Mouse (Mus musculus): ENCODE data around the gene Bpifb9a. TPM values are rescaled to one million over a fixed set of nuclear protein-coding genes. Genes with fewer than 3 reads are reported as not detected.
"Not testable (repeated sequence)": the region's sequence is repeated elsewhere in the genome, so short reads cannot be mapped to it uniquely, and the experiment has no call there.

Bpifb9a gene
- polyA plus RNA-seq (2016; fragmentation: Nextera tagmentation; extraction: Ambion mirVana): not detected in 2 replicates

DNA sequence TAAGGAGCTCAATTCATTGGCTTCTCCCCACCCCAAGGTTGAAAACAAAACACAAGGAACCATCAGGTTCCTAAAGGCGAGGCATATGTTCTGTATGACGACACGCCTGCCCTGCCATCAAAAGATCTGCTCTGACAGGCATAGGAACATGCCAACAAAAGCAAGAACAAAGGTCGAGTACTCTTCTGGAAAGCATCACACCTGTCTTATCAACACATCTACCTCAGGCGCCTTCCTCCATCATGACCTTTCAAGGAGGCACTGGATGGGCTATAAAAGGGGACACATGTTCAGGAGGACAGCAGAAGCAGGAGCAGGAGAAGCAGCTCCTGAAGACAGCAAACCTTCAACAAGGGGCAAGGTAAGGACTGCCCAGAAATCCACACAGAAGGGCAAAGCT lies at the start of gene Bpifb9a:
TSS of gene Bpifb9a (plus strand) at position 301 of the 400 bp plus-strand sequence.
- not testable (repeated sequence) for H3K36me3 ChIP-seq

DNA sequence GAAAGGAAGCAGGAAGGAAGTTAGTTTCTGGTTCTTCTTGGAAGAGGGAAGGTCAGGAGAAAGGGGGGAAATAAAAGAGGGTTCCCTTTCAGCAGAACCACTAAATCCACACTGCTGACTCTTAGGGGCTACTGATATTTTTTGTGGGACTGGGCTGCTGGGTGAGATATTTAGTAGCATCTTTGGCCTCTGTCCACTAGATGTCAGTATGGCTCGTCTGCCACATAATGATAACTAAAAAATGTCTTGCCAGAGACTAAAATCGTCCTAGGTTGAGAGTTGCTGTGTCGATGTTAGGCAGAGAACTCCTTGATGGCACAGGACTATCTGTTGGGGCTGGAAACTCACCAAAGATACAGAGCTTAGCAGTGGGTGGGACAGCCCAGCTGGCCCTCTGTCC lies 48.5 kb upstream of the Bpifb9a start:
- H3K4me2 ChIP-seq (replicated peaks): no peak overlapping the region
- H3K36me3 ChIP-seq: no peaks in the 10 kb centered on the region
- ATAC-seq (ENCODE audit: insufficient number of reproducible peaks, insufficient read depth, low FRiP score, low TSS enrichment): no peak
- no peaks in the 10 kb centered on the region for H3K9me3 ChIP-seq
- no peak overlapping the region for H3K9ac ChIP-seq
- H3K4me1 ChIP-seq: no peaks in the 10 kb centered on the region
- H3K27ac ChIP-seq: no peak overlapping the region
- H3K27me3 ChIP-seq: no peaks in the 10 kb centered on the region
- H3K4me3 ChIP-seq: no peak overlapping the region
- WGBS: 18% methylated on average over 3 of the region's 3 CpGs

More for the DNA sequence above, at the start of gene Bpifb9a:
- 76% methylated on average over 5 of the region's 5 CpGs for WGBS
- not testable (repeated sequence) for H3K4me1 ChIP-seq; H3K4me3 ChIP-seq; ATAC-seq (ENCODE audit: insufficient number of reproducible peaks, insufficient read depth, low FRiP score, low TSS enrichment); H3K4me2 ChIP-seq (replicated peaks); H3K27ac ChIP-seq; H3K9ac ChIP-seq; H3K27me3 ChIP-seq; H3K9me3 ChIP-seq

DNA sequence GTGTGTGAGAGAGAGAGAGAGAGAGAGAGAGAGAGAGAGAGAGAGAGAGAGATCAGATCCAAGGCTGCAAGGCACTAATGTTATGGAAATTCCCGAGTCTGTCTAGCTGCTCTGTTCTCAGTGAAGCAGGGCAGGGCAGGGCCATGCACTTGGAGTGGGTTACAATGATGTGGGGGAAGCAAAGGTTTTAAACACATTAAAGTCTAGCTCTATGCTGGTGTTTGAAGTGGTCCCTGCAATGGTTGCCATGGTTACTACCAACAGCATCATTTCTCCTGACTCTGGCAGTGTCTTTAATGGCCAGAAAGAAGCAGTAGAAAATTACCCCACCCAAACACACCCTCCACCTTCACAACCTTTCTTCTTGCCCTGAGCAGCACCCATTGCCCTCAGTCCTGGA lies 46.5 kb upstream of the Bpifb9a start:
- Histone ChIP-seq H3K27me3 (no peaks in the 10 kb centered on the region), H3K27ac (no peak overlapping the region), H3K9me3 (no peaks in the 10 kb centered on the region), H3K4me3 (no peak overlapping the region), H3K9ac (no peak overlapping the region), H3K36me3 (no peaks in the 10 kb centered on the region), H3K4me1 (no peaks in the 10 kb centered on the region), H3K4me2 (replicated peaks) (no peak overlapping the region)
- WGBS: 64% methylated on average over 1 of the region's 1 CpGs
- no peak for ATAC-seq (ENCODE audit: insufficient number of reproducible peaks, insufficient read depth, low FRiP score, low TSS enrichment)

DNA sequence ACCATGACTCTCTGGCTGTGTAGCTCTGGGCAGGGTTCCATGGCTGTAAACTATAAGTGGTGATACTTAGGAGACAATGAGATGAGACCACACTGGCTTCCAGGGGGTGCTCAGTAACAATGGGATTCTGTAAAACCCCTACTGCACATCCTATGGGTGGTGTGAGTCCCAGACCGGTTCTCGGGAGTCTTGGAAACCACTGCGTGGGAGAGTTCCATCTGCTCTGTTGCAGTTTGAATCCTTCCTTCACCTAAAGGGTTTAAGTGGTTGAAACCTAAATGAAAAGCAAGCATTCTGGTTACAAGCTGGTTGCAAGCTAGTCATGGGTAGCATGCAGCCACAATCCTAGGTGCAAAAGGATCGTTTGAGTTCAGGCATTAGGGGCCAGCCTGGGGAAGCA lies 45.8 kb upstream of the Bpifb9a start:
- Histone ChIP-seq H3K27me3 (no peaks in the 10 kb centered on the region), H3K9ac (no peak overlapping the region), H3K4me1 (no peaks in the 10 kb centered on the region), H3K4me3 (no peak overlapping the region), H3K4me2 (replicated peaks) (no peak overlapping the region), H3K27ac (no peak overlapping the region), H3K36me3 (no peaks in the 10 kb centered on the region), H3K9me3 (no peaks in the 10 kb centered on the region)
- 84% methylated on average over 4 of the region's 4 CpGs for WGBS
- ATAC-seq (ENCODE audit: insufficient number of reproducible peaks, insufficient read depth, low FRiP score, low TSS enrichment): no peak

DNA sequence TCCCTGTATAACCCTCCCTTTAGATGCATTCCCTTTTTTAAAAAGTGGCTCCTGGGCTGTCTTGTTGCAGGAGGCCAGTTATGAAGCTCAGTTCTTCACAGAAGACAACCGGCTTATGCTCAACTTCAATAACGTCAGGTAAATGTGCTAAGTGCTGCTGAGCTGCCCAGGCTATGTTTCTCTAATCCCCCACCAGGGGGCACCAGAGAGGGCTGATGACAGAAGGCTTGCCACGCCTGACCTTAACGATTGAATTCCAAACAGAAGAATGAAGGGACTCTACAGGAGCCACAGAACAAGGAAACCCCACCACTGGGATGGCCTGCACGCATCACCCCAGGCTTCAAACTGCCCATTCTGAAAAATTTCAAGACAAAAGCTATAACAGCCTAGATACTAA lies 42.5 kb upstream of the Bpifb9a start:
- no peak overlapping the region for H3K9ac ChIP-seq
- no peaks in the 10 kb centered on the region for H3K36me3 ChIP-seq
- H3K9me3 ChIP-seq: no peaks in the 10 kb centered on the region
- H3K27me3 ChIP-seq: no peaks in the 10 kb centered on the region
- no peak overlapping the region for H3K27ac ChIP-seq
- 16% methylated on average over 5 of the region's 5 CpGs for WGBS
- no peak overlapping the region for H3K4me2 ChIP-seq (replicated peaks)
- no peak overlapping the region for H3K4me3 ChIP-seq
- H3K4me1 ChIP-seq: no peaks in the 10 kb centered on the region
- ATAC-seq (ENCODE audit: insufficient number of reproducible peaks, insufficient read depth, low FRiP score, low TSS enrichment): no peak

DNA sequence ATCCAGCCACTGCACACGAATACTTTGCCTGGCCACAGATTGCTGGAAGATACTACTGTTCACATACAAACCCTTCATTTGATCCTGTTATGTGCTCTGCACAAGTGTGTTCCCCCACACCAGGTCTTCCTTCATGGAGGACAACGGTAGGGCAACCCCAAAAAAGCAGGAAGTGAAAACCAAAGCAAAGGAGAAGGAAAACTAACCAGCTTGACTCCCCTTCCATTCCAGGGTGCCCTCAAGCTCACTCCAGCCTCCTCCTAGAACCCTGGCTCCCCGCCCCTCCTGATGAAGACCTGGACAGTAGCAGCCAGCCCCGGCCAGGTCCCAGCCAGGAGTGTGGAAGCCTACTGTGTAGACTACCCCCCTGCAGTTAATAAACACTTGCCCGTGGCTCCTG lies 37.7 kb upstream of the Bpifb9a start:
- Histone ChIP-seq H3K4me3 (no peak overlapping the region), H3K4me2 (replicated peaks) (no peak overlapping the region), H3K36me3 (no peaks in the 10 kb centered on the region), H3K4me1 (peaks cover 14% of the 10 kb centered on the region), H3K9ac (no peak overlapping the region), H3K27me3 (no peaks in the 10 kb centered on the region), H3K9me3 (no peaks in the 10 kb centered on the region), H3K27ac (no peak overlapping the region)
- ATAC-seq (ENCODE audit: insufficient number of reproducible peaks, insufficient read depth, low FRiP score, low TSS enrichment): no peak
- WGBS: 69% methylated on average over 5 of the region's 5 CpGs

DNA sequence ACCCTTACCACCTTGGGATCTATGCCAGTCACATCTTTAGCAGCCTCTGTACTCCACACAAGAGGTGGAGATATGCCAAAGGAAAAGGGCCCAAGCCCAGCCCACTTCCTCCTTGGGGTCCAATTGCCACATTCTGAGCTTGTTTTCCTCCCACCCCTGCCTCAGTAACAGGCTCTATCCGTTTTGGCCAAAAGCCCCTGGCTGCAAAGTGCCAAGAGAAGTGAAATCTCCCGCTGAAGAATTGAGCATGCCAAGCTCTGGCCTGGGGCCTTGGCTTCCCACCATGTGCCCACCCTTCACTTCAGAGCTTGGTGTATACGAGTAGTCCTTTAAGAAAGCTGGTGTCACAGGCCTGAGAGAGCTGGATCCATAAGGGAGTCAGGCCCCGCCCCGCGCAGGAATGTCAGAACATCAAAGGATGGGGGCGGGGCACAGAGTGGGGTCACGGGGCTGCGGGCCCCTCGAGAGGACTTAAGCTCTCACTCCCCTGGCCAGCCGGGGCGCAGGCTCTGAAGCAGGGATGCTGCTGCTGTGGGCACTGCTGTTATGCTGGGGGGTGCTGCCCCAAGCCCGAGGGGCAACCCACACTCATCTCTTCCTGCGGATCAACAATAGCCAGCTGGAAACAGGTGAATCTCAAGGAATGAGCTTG lies 34.3 kb upstream of the Bpifb9a start, which contains the start of gene Bpifb5:
TSS of gene Bpifb5 (plus strand) at position 478 of the 652 bp plus-strand sequence.
- Histone ChIP-seq H3K4me3 (no peak within 1 kb of the TSS), H3K27me3 (no peaks in the 10 kb centered on the region), H3K9ac (no peak within 1 kb of the TSS), H3K27ac (no peak within 1 kb of the TSS), H3K4me1 (peaks cover 18% of the 10 kb centered on the region), H3K4me2 (replicated peaks) (peak within 1 kb of the TSS; percentile 22), H3K36me3 (no peaks in the 10 kb centered on the region), H3K9me3 (no peaks in the 10 kb centered on the region)
- WGBS: 7% methylated on average over 14 of the region's 14 CpGs
- ATAC-seq (ENCODE audit: insufficient number of reproducible peaks, insufficient read depth, low FRiP score, low TSS enrichment): no peak

DNA sequence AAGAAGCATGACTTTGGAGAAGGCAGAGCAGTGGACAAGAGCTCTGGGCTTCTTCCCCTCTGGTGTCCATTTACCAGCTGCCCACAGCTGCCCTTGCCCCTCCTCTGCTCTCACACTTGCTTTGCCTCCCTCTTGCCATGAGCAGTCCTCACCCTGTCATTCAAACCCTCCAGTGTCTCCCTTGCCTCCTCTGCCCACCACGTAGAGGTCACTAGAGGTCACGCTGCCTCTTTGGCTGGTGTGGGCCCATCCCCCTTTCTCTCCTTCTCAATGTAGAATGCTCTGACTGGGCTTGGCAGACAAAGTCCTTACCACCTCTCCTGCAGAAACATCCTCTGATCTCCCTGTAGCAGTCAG lies 33.8 kb upstream of the Bpifb9a start:
- Histone ChIP-seq H3K4me1 (peaks cover 18% of the 10 kb centered on the region), H3K36me3 (no peaks in the 10 kb centered on the region), H3K27me3 (no peaks in the 10 kb centered on the region), H3K9ac (no peak overlapping the region), H3K27ac (no peak overlapping the region), H3K4me3 (no peak overlapping the region), H3K4me2 (replicated peaks) (no peak overlapping the region), H3K9me3 (no peaks in the 10 kb centered on the region)
- ATAC-seq (ENCODE audit: insufficient number of reproducible peaks, insufficient read depth, low FRiP score, low TSS enrichment): no peak
- WGBS: 0% methylated on average over 2 of the region's 2 CpGs

DNA sequence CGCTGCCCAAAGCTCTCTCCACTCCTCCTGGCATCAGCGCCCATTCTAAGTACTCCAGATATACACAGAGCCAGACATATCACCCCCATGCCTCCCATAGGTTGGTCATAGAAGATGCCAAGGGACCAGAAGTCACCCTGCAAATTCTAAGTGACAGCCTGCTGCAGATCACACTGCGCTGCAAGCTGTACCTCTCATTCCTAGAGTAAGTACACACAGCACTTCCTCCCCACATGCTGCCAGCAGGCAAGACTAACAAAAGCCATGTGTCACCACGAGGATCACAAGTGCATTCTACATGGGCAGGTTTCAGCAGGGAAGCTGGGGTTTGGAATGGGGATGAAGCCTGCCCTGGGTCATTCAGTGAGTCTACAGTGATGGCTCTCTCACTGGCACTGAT lies 30.7 kb upstream of the Bpifb9a start:
- Histone ChIP-seq H3K9ac (no peak overlapping the region), H3K27ac (no peak overlapping the region), H3K4me1 (peaks cover 18% of the 10 kb centered on the region), H3K4me3 (no peak overlapping the region), H3K9me3 (no peaks in the 10 kb centered on the region), H3K36me3 (no peaks in the 10 kb centered on the region), H3K4me2 (replicated peaks) (no peak overlapping the region), H3K27me3 (no peaks in the 10 kb centered on the region)
- WGBS: 63% methylated on average over 4 of the region's 4 CpGs
- no peak for ATAC-seq (ENCODE audit: insufficient number of reproducible peaks, insufficient read depth, low FRiP score, low TSS enrichment)

DNA sequence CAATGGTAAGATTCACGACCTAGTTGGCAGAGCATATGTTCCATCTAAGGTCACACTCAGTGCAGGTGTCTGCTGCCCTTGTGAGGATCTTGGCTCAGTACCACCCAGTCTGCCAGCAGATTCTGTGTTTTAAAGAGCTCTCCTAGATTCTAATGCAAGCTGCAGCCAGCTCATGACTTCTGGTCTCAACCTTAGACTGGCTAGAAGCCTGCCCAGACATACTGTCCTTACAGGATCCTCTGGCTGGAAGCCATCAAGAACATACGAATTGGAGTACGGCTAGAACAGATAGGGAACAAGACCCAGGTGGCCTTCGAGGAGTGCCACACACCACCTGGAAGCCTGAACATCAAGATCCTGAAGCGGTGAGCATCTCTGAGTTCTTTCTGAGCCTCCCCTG lies 29.8 kb upstream of the Bpifb9a start:
- Histone ChIP-seq H3K4me2 (replicated peaks) (no peak overlapping the region), H3K36me3 (no peaks in the 10 kb centered on the region), H3K4me3 (no peak overlapping the region), H3K4me1 (peaks cover 18% of the 10 kb centered on the region), H3K9me3 (no peaks in the 10 kb centered on the region), H3K27me3 (no peaks in the 10 kb centered on the region), H3K9ac (no peak overlapping the region), H3K27ac (no peak overlapping the region)
- WGBS: 86% methylated on average over 5 of the region's 5 CpGs
- no peak for ATAC-seq (ENCODE audit: insufficient number of reproducible peaks, insufficient read depth, low FRiP score, low TSS enrichment)

DNA sequence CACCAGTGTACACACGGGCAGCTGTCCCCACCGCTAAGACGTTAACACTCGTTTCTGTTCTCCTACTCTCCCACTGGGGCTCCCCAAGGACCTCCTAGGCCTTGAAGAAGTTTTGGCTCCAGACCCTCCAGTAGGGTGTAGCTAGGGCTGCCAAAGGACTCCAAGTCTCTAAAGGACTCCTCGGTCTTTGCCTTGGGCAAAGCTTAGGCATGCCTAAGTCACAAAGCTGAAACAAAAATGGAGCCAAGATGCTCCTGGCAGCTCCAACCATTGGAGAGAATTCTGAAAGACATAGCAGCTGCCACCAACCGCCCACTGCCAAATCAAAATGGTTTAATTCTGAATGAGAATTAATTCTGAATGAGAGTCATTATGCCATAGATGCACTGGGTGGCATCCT lies 24.2 kb upstream of the Bpifb9a start:
- Histone ChIP-seq H3K4me3 (no peak overlapping the region), H3K27ac (no peak overlapping the region), H3K4me2 (replicated peaks) (no peak overlapping the region), H3K36me3 (no peaks in the 10 kb centered on the region), H3K9me3 (no peaks in the 10 kb centered on the region), H3K4me1 (no peaks in the 10 kb centered on the region), H3K9ac (no peak overlapping the region), H3K27me3 (no peaks in the 10 kb centered on the region)
- ATAC-seq (ENCODE audit: insufficient number of reproducible peaks, insufficient read depth, low FRiP score, low TSS enrichment): no peak
- WGBS: 91% methylated on average over 6 of the region's 6 CpGs

DNA sequence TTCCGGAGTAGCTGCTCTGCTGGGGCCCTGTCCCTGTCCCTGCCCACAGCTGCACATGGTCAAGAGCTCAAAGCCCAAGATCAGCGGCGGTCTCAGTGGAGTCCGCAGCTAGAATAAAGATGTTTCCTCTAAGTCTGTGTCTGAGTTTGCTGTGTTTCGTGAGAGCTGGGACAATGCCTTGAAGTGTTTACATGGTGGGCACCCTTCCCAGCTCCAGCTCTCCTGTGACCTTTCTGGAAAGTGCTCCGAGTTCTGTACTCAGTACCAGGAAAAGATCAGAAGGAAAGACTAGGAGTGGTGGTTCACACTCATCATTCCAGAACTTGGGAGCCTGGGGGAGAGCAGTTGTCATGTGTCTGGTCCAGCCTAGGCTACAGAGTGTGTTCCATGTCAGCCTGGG lies 16.9 kb upstream of the Bpifb9a start:
- no peaks in the 10 kb centered on the region for H3K27me3 ChIP-seq
- no peak overlapping the region for H3K4me2 ChIP-seq (replicated peaks)
- no peak overlapping the region for H3K9ac ChIP-seq
- H3K4me3 ChIP-seq: no peak overlapping the region
- no peaks in the 10 kb centered on the region for H3K4me1 ChIP-seq
- ATAC-seq (ENCODE audit: insufficient number of reproducible peaks, insufficient read depth, low FRiP score, low TSS enrichment): no peak
- WGBS: 82% methylated on average over 6 of the region's 6 CpGs
- no peaks in the 10 kb centered on the region for H3K36me3 ChIP-seq
- H3K27ac ChIP-seq: no peak overlapping the region
- H3K9me3 ChIP-seq: no peaks in the 10 kb centered on the region

DNA sequence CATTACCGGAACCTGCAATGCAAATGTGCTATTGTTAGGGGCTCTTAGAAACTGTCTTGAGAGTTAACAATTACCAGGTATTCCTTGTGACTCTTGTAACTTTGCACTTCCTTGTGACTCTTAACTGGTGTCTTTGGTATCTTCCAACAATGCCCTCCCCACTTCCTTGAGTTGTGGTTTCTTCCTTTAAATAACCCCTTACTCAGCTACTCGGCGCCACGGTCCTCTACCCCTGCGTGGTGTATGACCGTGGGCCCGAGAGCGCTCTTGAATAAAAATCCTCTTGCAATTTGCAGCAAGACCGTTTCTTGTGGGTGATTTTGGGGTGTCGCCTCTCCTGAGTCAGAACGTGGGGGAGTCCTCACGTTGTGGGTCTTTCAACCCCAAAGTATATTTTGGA lies 14.9 kb upstream of the Bpifb9a start:
- not testable (repeated sequence) for H3K9ac ChIP-seq; ATAC-seq (ENCODE audit: insufficient number of reproducible peaks, insufficient read depth, low FRiP score, low TSS enrichment); H3K27me3 ChIP-seq; H3K27ac ChIP-seq; H3K9me3 ChIP-seq; H3K36me3 ChIP-seq; H3K4me1 ChIP-seq; H3K4me2 ChIP-seq (replicated peaks); H3K4me3 ChIP-seq
- WGBS: 92% methylated on average over 12 of the region's 12 CpGs

All from embryonic facial prominence, embryonic 12.5 days (tissue).